Mouse (Mus musculus) forebrain, embryonic 16.5 days (tissue): ENCODE data around the gene Mapk1ip1. TPM values are rescaled to one million over a fixed set of nuclear protein-coding genes. Genes with fewer than 3 reads are reported as not detected.

ENCODE experiments used
- ATAC-seq: fragments of 200-750 bp; cut with Nextera tagmentation; 2 replicates; pipeline ENCODE4 v1.8.0; 2017; ENCODE audit warnings: mild to moderate bottlenecking, moderate library complexity
- H3K27ac ChIP-seq: fragments of 300-500 bp; sonication (generic); 2 replicates; pipeline ENCODE4 v1.5.1; 2014; ENCODE audit warnings: low read length, control low read depth
- H3K27me3 ChIP-seq: fragments of 300-500 bp; sonication (generic); replicated peaks from 2 replicates; pipeline ENCODE4 v1.6.1; 2014; ENCODE audit warnings: low read length; ENCODE audit not compliant: control insufficient read depth, insufficient read depth
- H3K36me3 ChIP-seq: fragments of 300-500 bp; sonication (generic); 2 replicates; pipeline ENCODE4 v1.6.1; 2014; ENCODE audit not compliant: control insufficient read depth, insufficient read depth
- H3K4me1 ChIP-seq: fragments of 300-500 bp; sonication (generic); replicated peaks from 2 replicates; pipeline ENCODE4 v1.6.1; 2014; ENCODE audit warnings: low read length; ENCODE audit not compliant: control insufficient read depth, insufficient read depth
- H3K4me2 ChIP-seq: fragments of 300-500 bp; sonication (generic); 2 replicates; pipeline ENCODE4 v1.6.1; 2014; ENCODE audit warnings: mild to moderate bottlenecking, low read length, control low read depth
- H3K4me3 ChIP-seq: fragments of 300-500 bp; sonication (generic); replicated peaks from 2 replicates; pipeline ENCODE4 v1.5.1; 2014; ENCODE audit warnings: mild to moderate bottlenecking, low read length, control low read depth
- H3K9ac ChIP-seq: fragments of 300-500 bp; sonication (generic); replicated peaks from 2 replicates; pipeline ENCODE4 v1.6.1; 2014; ENCODE audit warnings: low read depth, low read length, control low read depth
- H3K9me3 ChIP-seq: fragments of 300-500 bp; sonication (generic); 2 replicates; pipeline ENCODE4 v1.6.1; 2016; ENCODE audit warnings: low read length; ENCODE audit not compliant: control insufficient read depth
- whole genome bisulfite sequencing: fragments of 180-500 bp; shearing (Covaris S2); extraction: QIAGEN DNeasy Blood & Tissue Kit; methylation state at CpG from one replicate; pipeline ENCODE4 v1.1.7; 2014; 5-methylcytosine and 5-hydroxymethylcytosine counted together
- polyA plus RNA-seq: library from polyadenylated mRNA; unstranded; fragments of >200 nt; fragmentation: Nextera tagmentation; extraction: Ambion mirVana; gene quantifications from 2 replicates; pipeline ENCODE4 v1.2.1, GENCODE M21; 2015

The Mapk1ip1 gene
- polyA plus RNA-seq, 1 experiment from 2014 or later, result 35.0 TPM

- no peak overlapping the region for H3K4me3 ChIP-seq
- H3K4me2 ChIP-seq, result no peak overlapping the region
- no peaks in the 10 kb centered on the region for H3K27me3 ChIP-seq
- H3K36me3 ChIP-seq, result no peaks in the 10 kb centered on the region
- ATAC-seq, result no peak
- no peak overlapping the region for H3K9ac ChIP-seq
- H3K4me1 ChIP-seq, result 0 out of 2 replicates have a peak, but pooled peaks cover 2% of the 10 kb centered on the region
- 73% methylated on average over 11 of the region's 11 CpGs for WGBS
- H3K9me3 ChIP-seq, result no peaks in the 10 kb centered on the region
- H3K27ac ChIP-seq, result no peak overlapping the region
Observed at GRCm38 (mm10) chr7:138813213-138813875, 32.7 kb downstream of the Mapk1ip1 start.

- no peak overlapping the region for H3K27ac ChIP-seq
- no peaks in the 10 kb centered on the region for H3K4me1 ChIP-seq
- H3K4me2 ChIP-seq, result no peak overlapping the region
- no peaks in the 10 kb centered on the region for H3K27me3 ChIP-seq
- ATAC-seq, result no peak
- no peak overlapping the region for H3K9ac ChIP-seq
- no peak overlapping the region for H3K4me3 ChIP-seq
- WGBS, result 91% methylated on average over 3 of the region's 3 CpGs
- peaks cover 12% of the 10 kb centered on the region for H3K9me3 ChIP-seq
- H3K36me3 ChIP-seq, result no peaks in the 10 kb centered on the region
Observed at GRCm38 (mm10) chr7:138807146-138807545, 38.9 kb downstream of the Mapk1ip1 start.

- no peaks in the 10 kb centered on the region for H3K4me1 ChIP-seq
Observed at GRCm38 (mm10) chr7:138803386-138803785, 42.7 kb downstream of the Mapk1ip1 start.

GRCm38 (mm10) chr7:138788109-138788508 is 58.0 kb downstream of the Mapk1ip1 start:
- H3K27ac ChIP-seq, result no peak overlapping the region
- no peaks in the 10 kb centered on the region for H3K9me3 ChIP-seq
- no peak overlapping the region for H3K4me2 ChIP-seq
- H3K27me3 ChIP-seq, result no peaks in the 10 kb centered on the region
- no peak overlapping the region for H3K4me3 ChIP-seq
- H3K9ac ChIP-seq, result no peak overlapping the region
- ATAC-seq, result no peak
- H3K36me3 ChIP-seq, result no peaks in the 10 kb centered on the region
- WGBS, result 42% methylated on average over 5 of the region's 5 CpGs
- H3K4me1 ChIP-seq, result 0 out of 2 replicates have a peak, but pooled peaks cover 7% of the 10 kb centered on the region

More at GRCm38 (mm10) chr7:138803386-138803785, 42.7 kb downstream of the Mapk1ip1 start:
- no peaks in the 10 kb centered on the region for H3K36me3 ChIP-seq
- no peak overlapping the region for H3K27ac ChIP-seq
- WGBS, result 60% methylated on average over 4 of the region's 4 CpGs
- H3K9ac ChIP-seq, result no peak overlapping the region
- H3K4me2 ChIP-seq, result no peak overlapping the region
- ATAC-seq, result no peak
- no peaks in the 10 kb centered on the region for H3K27me3 ChIP-seq
- H3K4me3 ChIP-seq, result no peak overlapping the region
- H3K9me3 ChIP-seq, result peaks cover 12% of the 10 kb centered on the region

Other genes starting within 250 kb of the Mapk1ip1 start
- gene Ppp2r2d, start 194 bp downstream of the Mapk1ip1 start, polyA plus RNA-seq, result 72.2 and 73.0 TPM in 2 replicates
- gene Bnip3, start 63.2 kb upstream of the Mapk1ip1 start, polyA plus RNA-seq, result 88.9 and 97.8 TPM in 2 replicates
- gene Jakmip3, start 94.5 kb upstream of the Mapk1ip1 start, polyA plus RNA-seq, result 8.4 and 10.6 TPM in 2 replicates
- 103 and 122 TPM in 2 replicates for gene Dpysl4, start 239.7 kb upstream of the Mapk1ip1 start, polyA plus RNA-seq